Mouse (Mus musculus): ENCODE measurements around the gene RPS10-NUDT3.

RPS10-NUDT3 gene

GRCm38 (mm10) chr17:27554062-27554960, 80.7 kb downstream of the RPS10-NUDT3 start:
- DNase-seq (ENCODE audit: low spot score in 2 of 2), result no peak

DNA sequence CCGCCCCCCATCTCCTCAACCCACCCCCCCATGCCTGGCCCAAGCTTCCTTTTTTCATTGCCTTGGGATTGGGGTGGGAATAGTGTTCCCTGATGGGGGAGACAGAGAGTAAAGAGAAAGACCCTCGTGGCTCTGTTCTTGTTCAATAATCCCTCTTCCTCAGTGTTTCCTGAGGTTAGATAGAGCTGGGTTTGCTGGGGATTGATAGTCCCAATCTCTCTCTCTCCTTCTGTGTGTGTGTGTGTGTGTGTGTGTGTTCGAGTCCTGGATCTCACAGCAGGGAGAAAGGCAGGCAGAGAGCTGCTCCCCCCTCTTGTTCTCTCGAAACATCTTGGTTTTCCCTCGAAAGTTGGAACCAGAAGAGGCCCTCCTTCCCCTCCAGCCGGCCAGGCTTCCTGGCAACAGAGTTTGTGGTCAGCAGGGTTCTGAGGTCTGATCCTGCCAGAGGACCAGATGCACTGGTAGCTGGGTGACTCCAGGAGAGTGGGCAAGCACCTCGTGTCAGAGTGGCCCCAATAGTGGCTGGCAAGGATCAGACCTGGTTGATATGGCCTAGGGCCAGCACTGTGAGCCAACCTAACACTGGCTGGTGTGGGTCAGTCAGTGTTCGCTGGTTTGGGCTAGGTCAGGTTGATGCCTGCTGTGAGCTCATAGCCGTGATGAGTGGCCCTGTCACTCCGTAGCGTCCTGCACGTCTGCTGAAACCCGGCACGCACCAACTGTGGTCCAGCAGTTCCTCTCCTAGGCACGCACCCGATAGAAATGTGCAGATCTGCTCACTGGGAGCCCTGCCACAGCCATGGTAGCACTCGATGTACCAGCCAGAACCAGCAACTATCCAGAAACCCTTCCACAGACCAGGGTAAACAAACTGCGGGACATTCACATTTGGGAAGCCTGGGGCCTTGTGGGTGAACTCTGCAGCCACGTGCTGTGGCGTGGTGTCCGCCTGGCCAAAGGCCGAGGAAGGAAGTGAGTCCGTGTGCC, 82.5 kb downstream of the RPS10-NUDT3 start:
- DNase-seq (ENCODE audit: low spot score in 2 of 2), result no peak

DNA sequence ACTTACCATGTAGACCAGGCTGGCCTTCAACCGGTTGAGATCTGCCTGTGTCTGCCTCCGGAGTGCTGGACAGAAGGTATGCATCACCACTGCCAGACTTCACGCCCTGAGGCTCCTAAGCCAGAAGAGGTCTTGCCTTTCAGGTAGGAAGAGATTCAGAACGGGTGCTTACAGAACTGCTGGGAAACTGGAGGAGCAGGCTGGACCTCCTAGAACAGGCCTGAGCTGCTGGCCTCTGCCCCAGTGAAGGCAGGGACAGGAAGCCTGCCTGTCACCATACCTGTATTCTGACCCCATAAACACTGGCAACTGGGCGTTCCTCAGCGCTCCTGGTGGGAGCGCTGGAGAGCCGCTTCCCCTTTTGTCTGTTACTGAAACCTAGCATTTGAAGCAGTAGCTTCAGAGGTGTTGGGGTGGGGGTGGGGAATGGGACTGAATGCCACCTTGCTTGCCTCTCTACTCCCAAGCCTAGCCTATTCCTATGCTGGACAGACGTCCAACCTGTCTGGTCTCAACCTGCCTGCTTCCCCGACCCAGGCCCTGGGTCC, 83.6 kb downstream of the RPS10-NUDT3 start:
- DNase-seq (ENCODE audit: low spot score in 2 of 2), result peak in 1 of 2 experiments; percentile 60

DNA sequence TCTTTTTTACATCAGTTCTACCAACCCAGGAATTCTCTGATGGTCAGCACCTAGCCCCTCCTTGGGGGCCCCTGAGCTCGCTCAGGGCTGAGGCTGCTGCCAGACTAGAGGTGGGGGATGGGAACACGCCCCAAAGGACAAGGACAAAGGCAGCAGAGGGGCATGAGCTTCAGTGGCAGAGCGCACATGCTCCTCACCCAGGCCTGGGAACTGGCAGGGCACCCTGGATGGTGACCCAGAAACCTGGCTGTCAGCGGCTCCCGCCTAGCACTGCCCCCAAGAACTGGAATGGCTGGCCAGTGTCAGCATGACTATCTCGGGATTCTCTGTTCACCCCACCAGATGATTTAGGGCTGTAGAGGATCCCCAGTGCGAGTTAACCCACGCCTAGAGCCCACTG, 85.8 kb downstream of the RPS10-NUDT3 start:
- no peak for DNase-seq (ENCODE audit: low spot score in 2 of 2)

DNA sequence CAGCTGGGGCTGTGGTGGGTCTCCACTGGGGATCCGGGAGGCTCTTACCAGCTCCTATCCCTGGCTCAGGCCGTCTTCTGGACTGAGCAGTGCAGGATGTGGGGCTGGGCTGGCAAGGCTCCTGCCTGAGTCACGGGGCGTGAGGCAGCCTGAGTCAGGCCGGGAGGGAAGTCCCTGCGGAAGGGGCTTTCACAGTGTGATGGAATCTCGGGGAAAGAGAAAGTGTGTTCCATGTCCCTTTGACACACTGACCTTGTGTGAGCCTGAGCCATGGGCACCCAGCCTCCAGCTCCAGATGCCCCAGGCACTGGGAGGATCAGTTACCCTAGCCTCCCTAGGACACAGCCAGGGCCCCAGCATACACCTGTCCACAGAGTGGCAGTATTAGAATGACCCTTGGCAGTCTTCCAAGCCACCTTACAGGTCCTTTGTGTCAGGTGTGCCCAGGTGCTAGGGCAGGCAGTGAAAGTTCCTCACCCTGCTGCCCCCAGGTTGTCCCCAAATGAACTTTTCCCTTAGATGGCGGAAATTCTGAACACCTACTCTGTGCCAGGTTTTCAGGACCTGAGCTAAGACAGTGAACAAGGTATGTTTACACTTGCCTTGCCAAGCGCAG, 87.7 kb downstream of the RPS10-NUDT3 start:
- DNase-seq (ENCODE audit: low spot score in 2 of 2), result peak; percentile 59 to 73

DNA sequence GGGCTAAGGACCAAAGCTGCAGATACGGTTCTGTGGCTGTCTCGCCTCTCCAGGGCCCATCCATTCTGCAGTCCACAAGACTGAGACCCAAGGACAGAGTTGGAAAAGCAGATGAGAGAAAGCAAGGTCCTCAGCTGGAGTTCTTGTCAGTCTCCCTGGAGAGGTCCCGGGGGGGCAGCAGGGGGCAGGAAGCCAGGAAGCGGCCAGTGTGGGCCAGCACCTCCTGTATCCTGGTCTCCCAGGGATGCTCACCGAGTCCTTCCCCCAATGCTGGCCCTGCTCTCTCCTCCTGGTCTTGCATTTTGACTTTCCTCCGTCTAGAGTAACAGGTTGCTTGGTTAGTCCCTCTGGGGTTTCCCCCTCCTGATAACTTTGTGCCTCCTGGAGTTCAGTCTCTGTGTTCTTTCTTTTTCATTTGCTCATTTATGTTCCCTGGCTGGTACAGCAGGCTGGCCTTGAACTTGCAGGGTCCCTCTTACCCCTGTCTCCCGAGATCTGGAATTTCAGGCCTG, 88.4 kb downstream of the RPS10-NUDT3 start:
- no peak for DNase-seq (ENCODE audit: low spot score in 2 of 2)

- no peak for DNase-seq (ENCODE audit: low spot score in 2 of 2)
These were observed 89.0 kb downstream of the RPS10-NUDT3 start for GRCm38 (mm10) chr17:27545991-27546390.

DNA sequence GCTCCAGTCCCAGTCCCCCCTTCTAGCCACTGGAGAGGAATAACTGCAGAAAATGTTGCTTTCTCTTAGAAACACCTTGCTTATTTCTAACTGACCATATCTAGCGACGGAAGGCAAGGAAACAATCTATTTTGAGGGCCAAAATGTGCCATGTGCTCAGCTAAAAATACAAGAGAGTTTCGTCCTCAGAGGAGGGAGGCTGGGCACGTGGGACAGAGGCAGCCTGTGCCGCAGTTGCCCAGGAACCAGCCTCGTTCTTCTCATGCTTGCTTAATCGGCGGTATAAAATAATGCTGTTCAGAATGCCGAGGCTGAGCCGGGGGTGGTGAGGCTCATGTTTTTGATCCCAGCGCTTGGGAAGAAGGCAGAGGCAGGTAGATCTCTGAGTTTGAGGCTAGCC, 90.5 kb downstream of the RPS10-NUDT3 start:
- no peak for DNase-seq (ENCODE audit: low spot score in 2 of 2)

DNA sequence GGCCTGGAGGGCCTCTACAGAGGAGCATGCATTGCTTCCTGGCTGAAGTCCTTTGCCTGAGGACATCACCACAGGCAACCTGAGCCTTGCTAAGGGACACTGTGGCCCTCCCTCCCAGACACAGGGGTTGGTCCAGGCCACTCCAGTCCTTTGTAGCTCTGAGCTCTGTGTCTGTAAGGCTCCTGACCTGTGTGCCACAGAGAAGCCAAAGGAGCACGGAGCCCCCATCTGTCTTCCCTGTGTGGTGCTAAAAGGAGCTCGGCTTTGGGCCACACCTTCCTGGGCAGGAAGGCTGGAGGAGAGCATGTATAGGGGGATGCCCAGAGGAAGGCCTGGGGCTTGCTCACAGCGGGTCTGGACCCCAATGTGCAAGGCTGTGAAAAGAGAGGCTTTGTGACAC, 93.0 kb downstream of the RPS10-NUDT3 start:
- no peak for DNase-seq (ENCODE audit: low spot score in 2 of 2)

- DNase-seq (ENCODE audit: low spot score in 2 of 2), result no peak
These were observed 93.8 kb downstream of the RPS10-NUDT3 start for GRCm38 (mm10) chr17:27541261-27541660.

GRCm38 (mm10) chr17:27534718-27535117, 100.3 kb downstream of the RPS10-NUDT3 start:
- peak; percentile 82 to 87 for DNase-seq (ENCODE audit: low spot score in 2 of 2)

- DNase-seq (ENCODE audit: low spot score in 2 of 2), result no peak
These were observed 101.7 kb downstream of the RPS10-NUDT3 start for GRCm38 (mm10) chr17:27533354-27533753.

GRCm38 (mm10) chr17:27532095-27532494, 102.9 kb downstream of the RPS10-NUDT3 start:
- no peak for DNase-seq (ENCODE audit: low spot score in 2 of 2)

All from urinary bladder, postnatal 36 days (tissue).